Mouse (Mus musculus) heart, postnatal 0 days (tissue): Measurements from ENCODE around the gene Mog.

ENCODE experiments used
- CTCF ChIP-seq: IDR thresholded peaks from 2 replicates; pipeline ENCODE4 v1.5.1; 2016; ENCODE audit warnings: antibody characterized with exemption, control low read depth, low read depth
- EP300 ChIP-seq: IDR thresholded peaks from 2 replicates; pipeline ENCODE4 v1.6.1; 2016; ENCODE audit warnings: antibody characterized with exemption, low read depth

GRCm38 (mm10) chr17:36981221-36981813 lies 41.9 kb downstream of the Mog start, which contains the start of gene 2410137M14Rik:
- TF ChIP-seq CTCF: no peak
- no peak for TF ChIP-seq EP300
